Mouse (Mus musculus) hindbrain, embryonic 14.5 days (tissue): ENCODE data around the gene Zrsr1. TPM values are rescaled to one million over a fixed set of nuclear protein-coding genes. Genes with fewer than 3 reads are reported as not detected.

Source experiments
- ATAC-seq: fragments of 200-750 bp; cut with Nextera tagmentation; 2 replicates; pipeline ENCODE4 v1.8.0; 2017; ENCODE audit warnings: moderate number of reproducible peaks, mild to moderate bottlenecking, moderate TSS enrichment, moderate library complexity; ENCODE audit not compliant: low FRiP score
- DNase-seq: peaks from one replicate; pipeline ENCODE4 v3.0.0-alpha.2; 2015; ENCODE audit warnings: low spot score
- H3K27ac ChIP-seq: fragments of 300-500 bp; sonication (generic); 2 replicates; pipeline ENCODE4 v1.5.1; 2014; ENCODE audit warnings: mild to moderate bottlenecking, moderate library complexity
- H3K27me3 ChIP-seq: fragments of 300-500 bp; sonication (generic); 2 replicates; pipeline ENCODE4 v1.6.1; 2014; ENCODE audit warnings: mild to moderate bottlenecking, low read length, mixed read lengths; ENCODE audit not compliant: control insufficient read depth, insufficient read depth
- H3K36me3 ChIP-seq: fragments of 300-500 bp; sonication (generic); replicated peaks from 2 replicates; pipeline ENCODE4 v1.6.1; 2014; ENCODE audit not compliant: control insufficient read depth, insufficient read depth
- H3K4me1 ChIP-seq: fragments of 300-500 bp; sonication (generic); replicated peaks from 2 replicates; pipeline ENCODE4 v1.6.1; 2014; ENCODE audit warnings: antibody characterized with exemption, low read length, mixed read lengths; ENCODE audit not compliant: control insufficient read depth, insufficient read depth
- H3K4me2 ChIP-seq: fragments of 300-500 bp; sonication (generic); replicated peaks from 2 replicates; pipeline ENCODE4 v1.6.1; 2014; ENCODE audit warnings: mild to moderate bottlenecking, moderate library complexity
- H3K4me3 ChIP-seq: fragments of 300-500 bp; sonication (generic); replicated peaks from 2 replicates; pipeline ENCODE4 v1.5.1; 2014; ENCODE audit warnings: mild to moderate bottlenecking, low read length
- H3K9ac ChIP-seq: fragments of 300-500 bp; sonication (generic); 2 replicates; pipeline ENCODE4 v1.6.1; 2014
- H3K9me3 ChIP-seq: fragments of 300-500 bp; sonication (generic); 2 replicates; pipeline ENCODE4 v1.6.1; 2016; ENCODE audit warnings: low read length; ENCODE audit not compliant: control insufficient read depth
- WGBS: fragments of 180-500 bp; shearing (Covaris S2); extraction: QIAGEN DNeasy Blood & Tissue Kit; methylation state at CpG from one replicate; pipeline ENCODE4 v1.1.7; 2014; 5-methylcytosine and 5-hydroxymethylcytosine counted together
- polyA plus RNA-seq: library from polyadenylated mRNA; unstranded; fragments of >200 nt; fragmentation: Nextera tagmentation; extraction: Ambion mirVana; gene quantifications from 2 replicates; pipeline ENCODE4 v1.2.1, GENCODE M21; 2014

Gene Zrsr1
- polyA plus RNA-seq, 1 experiment from 2014 or later, result 8.2 TPM

- no peaks in the 10 kb centered on the region for H3K27me3 ChIP-seq
- ATAC-seq (no peak), DNase-seq (no peak)
- H3K9ac ChIP-seq, result no peak overlapping the region
- no peaks in the 10 kb centered on the region for H3K36me3 ChIP-seq
- no peaks in the 10 kb centered on the region for H3K9me3 ChIP-seq
- H3K27ac ChIP-seq, result no peak overlapping the region
- no peak overlapping the region for H3K4me2 ChIP-seq
- H3K4me3 ChIP-seq, result no peak overlapping the region
- WGBS, result 93% methylated on average over 4 of the region's 4 CpGs
- H3K4me1 ChIP-seq, result no peaks in the 10 kb centered on the region
Observed at GRCm38 (mm10) chr11:23017943-23018342, 46.1 kb downstream of the Zrsr1 start.

GRCm38 (mm10) chr11:23020116-23020770, 48.4 kb downstream of the Zrsr1 start:
- H3K9ac ChIP-seq, result no peak overlapping the region
- H3K4me1 ChIP-seq, result no peaks in the 10 kb centered on the region
- H3K4me2 ChIP-seq, result no peak overlapping the region
- no peaks in the 10 kb centered on the region for H3K27me3 ChIP-seq
- 70% methylated on average over 24 of the region's 24 CpGs for WGBS
- no peak for DNase-seq
- no peaks in the 10 kb centered on the region for H3K9me3 ChIP-seq
- no peaks in the 10 kb centered on the region for H3K36me3 ChIP-seq
- no peak overlapping the region for H3K4me3 ChIP-seq
- no peak for ATAC-seq
- no peak overlapping the region for H3K27ac ChIP-seq

- DNase-seq, result no peak
- WGBS, result 95% methylated on average over 14 of the region's 14 CpGs
Observed at GRCm38 (mm10) chr11:23020841-23021240, 49.0 kb downstream of the Zrsr1 start.

GRCm38 (mm10) chr11:23023155-23023554, 51.4 kb downstream of the Zrsr1 start:
- H3K36me3 ChIP-seq, result no peaks in the 10 kb centered on the region
- ATAC-seq, result no peak
- H3K4me3 ChIP-seq, result no peak overlapping the region
- no peaks in the 10 kb centered on the region for H3K9me3 ChIP-seq
- no peak for DNase-seq
- no peak overlapping the region for H3K4me2 ChIP-seq
- no peaks in the 10 kb centered on the region for H3K4me1 ChIP-seq
- H3K27ac ChIP-seq, result no peak overlapping the region
- H3K27me3 ChIP-seq, result no peaks in the 10 kb centered on the region
- WGBS, result 97% methylated on average over 2 of the region's 2 CpGs
- H3K9ac ChIP-seq, result no peak overlapping the region

More at GRCm38 (mm10) chr11:23020841-23021240, 49.0 kb downstream of the Zrsr1 start:
- Histone ChIP-seq H3K9ac (no peak overlapping the region), H3K4me3 (no peak overlapping the region), H3K4me2 (no peak overlapping the region), H3K27ac (no peak overlapping the region), H3K9me3 (no peaks in the 10 kb centered on the region), H3K27me3 (no peaks in the 10 kb centered on the region), H3K4me1 (no peaks in the 10 kb centered on the region), H3K36me3 (no peaks in the 10 kb centered on the region)
- ATAC-seq, result no peak

- no peaks in the 10 kb centered on the region for H3K9me3 ChIP-seq
- WGBS, result 71% methylated on average over 3 of the region's 3 CpGs
Observed at GRCm38 (mm10) chr11:23024169-23024568, 52.4 kb downstream of the Zrsr1 start.

More at GRCm38 (mm10) chr11:23024169-23024568, 52.4 kb downstream of the Zrsr1 start:
- Histone ChIP-seq H3K36me3 (no peaks in the 10 kb centered on the region), H3K4me3 (no peak overlapping the region), H3K27ac (no peak overlapping the region), H3K4me1 (no peaks in the 10 kb centered on the region), H3K9ac (no peak overlapping the region), H3K4me2 (no peak overlapping the region), H3K27me3 (no peaks in the 10 kb centered on the region)
- DNase-seq (no peak), ATAC-seq (no peak)

Other genes with a start within 250 kb of the Zrsr1 start
- 2.3 and 4.6 TPM in 2 replicates for gene B3gnt2, start 111.0 kb upstream of the Zrsr1 start, polyA plus RNA-seq
- gene Gm28048, start 10.1 kb downstream of the Zrsr1 start, polyA plus RNA-seq, result 3.2 and 4.3 TPM in 2 replicates
- gene Commd1, start 10.4 kb downstream of the Zrsr1 start, polyA plus RNA-seq, result 247 and 282 TPM in 2 replicates
- gene Cct4, start 18.5 kb downstream of the Zrsr1 start, polyA plus RNA-seq, result 317 and 326 TPM in 2 replicates
- gene Fam161a, start 35.5 kb downstream of the Zrsr1 start, polyA plus RNA-seq, result 5.7 and 9.0 TPM in 2 replicates